25 mouse cellular contexts compared by ENCODE assay signal in genomic region chr15:10387263-10387662, GRCm38 (mm10). TPM values are rescaled to one million over a fixed set of nuclear protein-coding genes. Genes with fewer than 3 reads are reported as not detected.
A peak's percentile ranks its signal among the peaks of the same experiment; 100 is the strongest.
DNase-seq lines count a peak whose midpoint lies in the region; ATAC-seq lines count a peak whose summit lies in the region.
"Had no signal": no experiment of that assay in that cellular context is flagged by ENCODE, and none has a peak within 500 bp of the region (broad histone marks: within the 10 kb centered on the region; RNA-seq: fewer than 3 reads in every experiment).

No protein-coding gene starts in this region.

- no peak overlapping the region for H3K9ac ChIP-seq in hindbrain, embryonic 16.5 days (ENCODE audit: low read depth, low read length)
- H3K9ac ChIP-seq in neural tube, embryonic 14.5 days (replicated peaks; ENCODE audit: low read depth, low read length): no peak overlapping the region

- 0 out of 2 replicates have a peak, but pooled peaks have one; percentile 40 for ATAC-seq in hindbrain, embryonic 16.5 days
- peak; percentile 79 for ATAC-seq in neural tube, embryonic 14.5 days (ENCODE audit: low read depth)
- ATAC-seq: activated CD4-positive, CD25-positive, alpha-beta regulatory T cell, adult 4 months; CD4-positive, CD25-positive, alpha-beta regulatory T cell, adult 4 months; Patski had no signal

- peak; percentile 35 for DNase-seq in adrenal gland, adult 2 months
- no peak for DNase-seq in adrenal gland, postnatal 36 days
- DNase-seq in hindbrain, embryonic 10.5 days (ENCODE audit: low spot score): no peak
- DNase-seq in neural tube, embryonic 10.5 days (ENCODE audit: extremely low spot score, low spot score): no peak
- DNase-seq: adrenal gland, adult 8-10 months; adrenal gland, postnatal 10 days; adrenal gland, postnatal 14 days; adrenal gland, postnatal 25 days; B cell, adult 2 months; cerebellum, adult 11 months; cerebellum, adult 11-12 months; cerebellum, adult 18-20 months; cerebellum, adult 2 months; cerebellum, adult 8-10 months had no signal

- H3K4me1 ChIP-seq in hindbrain, embryonic 16.5 days (ENCODE audit: control insufficient read depth, insufficient read depth, low read depth, low read length): no peaks in the 10 kb centered on the region
- no peaks in the 10 kb centered on the region for H3K4me1 ChIP-seq in hindbrain, embryonic 10.5 days (replicated peaks)
- H3K4me1 ChIP-seq in neural tube, embryonic 14.5 days (ENCODE audit: control insufficient read depth, insufficient read depth, low read length): no peaks in the 10 kb centered on the region

- no peak overlapping the region for H3K4me2 ChIP-seq in hindbrain, embryonic 16.5 days (ENCODE audit: low read length)
- H3K4me2 ChIP-seq in neural tube, embryonic 14.5 days (ENCODE audit: low read depth, low read length): no peak overlapping the region

- no peaks in the 10 kb centered on the region for H3K36me3 ChIP-seq in hindbrain, embryonic 16.5 days (ENCODE audit: control insufficient read depth, insufficient read depth, low read length)
- no peaks in the 10 kb centered on the region for H3K36me3 ChIP-seq in hindbrain, embryonic 10.5 days
- H3K36me3 ChIP-seq in neural tube, embryonic 14.5 days (ENCODE audit: control insufficient read depth, insufficient read depth, low read length): no peaks in the 10 kb centered on the region
- H3K36me3 ChIP-seq: G1E had no signal

- H3K27me3 ChIP-seq in hindbrain, embryonic 16.5 days (replicated peaks; ENCODE audit: control insufficient read depth, insufficient read depth, low read length): no peaks in the 10 kb centered on the region
- no peaks in the 10 kb centered on the region for H3K27me3 ChIP-seq in hindbrain, embryonic 10.5 days (ENCODE audit: insufficient read depth, poor library complexity, severe bottlenecking)
- no peaks in the 10 kb centered on the region for H3K27me3 ChIP-seq in neural tube, embryonic 14.5 days (ENCODE audit: control insufficient read depth, insufficient read depth, low read length)
- H3K27me3 ChIP-seq: CH12.LX had no signal

- no peaks in the 10 kb centered on the region for H3K9me3 ChIP-seq in hindbrain, embryonic 16.5 days (ENCODE audit: control insufficient read depth, low read length)
- H3K9me3 ChIP-seq in hindbrain, embryonic 10.5 days: no peaks in the 10 kb centered on the region
- H3K9me3 ChIP-seq in neural tube, embryonic 14.5 days (ENCODE audit: control insufficient read depth, low read length): no peaks in the 10 kb centered on the region
- H3K9me3 ChIP-seq: G1E had no signal

- no peak overlapping the region for H3K4me3 ChIP-seq in hindbrain, embryonic 16.5 days (ENCODE audit: low read length)
- no peak overlapping the region for H3K4me3 ChIP-seq in hindbrain, embryonic 10.5 days
- no peak overlapping the region for H3K4me3 ChIP-seq in neural tube, embryonic 14.5 days (ENCODE audit: low read depth, low read length)

- WGBS in hindbrain, embryonic 16.5 days: 67% methylated on average over 2 of the region's 2 CpGs
- 80% methylated on average over 2 of the region's 2 CpGs for WGBS in hindbrain, embryonic 10.5 days
- 76% methylated on average over 2 of the region's 2 CpGs for WGBS in neural tube, embryonic 14.5 days

- H3K27ac ChIP-seq in hindbrain, embryonic 16.5 days (ENCODE audit: low read depth, low read length): no peak overlapping the region
- no peak overlapping the region for H3K27ac ChIP-seq in hindbrain, embryonic 10.5 days
- no peak overlapping the region for H3K27ac ChIP-seq in neural tube, embryonic 14.5 days (ENCODE audit: low read depth, low read length)

RNA-seq across cellular contexts. Expression of gene Agxt2, which starts 28.9 kb away (rescaled TPM):
- 1 to 10 TPM in 1 of 2 experiments, under 1 TPM in 1; 0.73 to 4.5 TPM for total RNA-seq in adrenal gland, adult 2 months (2021)
- polyA plus RNA-seq in adrenal gland, adult 2 months (2012; rRNA removed): 0.50 and 1.3 TPM in 2 replicates
- total RNA-seq in adrenal gland, postnatal 36 days (2021): 1 to 10 TPM; 1.5 to 3.6 TPM
- not detected in 2 replicates for polyA plus RNA-seq in hindbrain, embryonic 16.5 days (2015; fragmentation: Nextera tagmentation; extraction: Ambion mirVana)
- polyA plus RNA-seq in hindbrain, embryonic 10.5 days (2016; fragmentation: Nextera tagmentation; extraction: Ambion mirVana): not detected in 2 replicates
- not detected in 2 replicates for polyA plus RNA-seq in neural tube, embryonic 14.5 days (2014; fragmentation: Nextera tagmentation; extraction: Ambion mirVana)
- total RNA-seq: CH12.LX, ES-E14, MEL had no signal
- polyA plus RNA-seq: activated CD4-positive, CD25-positive, alpha-beta regulatory T cell, adult 4 months; brain, embryonic 14.5 days; C2C12; CD4-positive, CD25-positive, alpha-beta regulatory T cell, adult 4 months; cerebellum, adult 2 months; G1E; Patski had no signal
